Mouse (Mus musculus) MEL (cell line): Measurements from ENCODE around the gene Gorasp2. TPM values are rescaled to one million over a fixed set of nuclear protein-coding genes. Genes with fewer than 3 reads are reported as not detected.

Experiments
- DNase-seq: peaks from one replicate; pipeline ENCODE4 v3.0.0; 2011; ENCODE audit warnings: low read depth, low spot score
- H3K27ac ChIP-seq: 2 replicates; pipeline ENCODE4 v1.5.1; 2012; ENCODE audit warnings: low read depth, mild to moderate bottlenecking, control low read depth, low read length, moderate library complexity; ENCODE audit not compliant: control insufficient read depth
- H3K27me3 ChIP-seq, 2 experiments: fragments of 150-350 bp in 1 of 2; sonication (generic) in 1 of 2; 2 replicates each; pipeline ENCODE4 v1.6.1; 2012; ENCODE audit warnings: low read length in 2 of 2, mild to moderate bottlenecking in 2 of 2, improper control_type of control experiment in 1 of 2, moderate library complexity in 1 of 2; ENCODE audit not compliant: insufficient read depth in 2 of 2, control insufficient read depth in 1 of 2
- H3K36me3 ChIP-seq, 2 experiments: 2 replicates each; pipeline ENCODE4 v1.6.1; 2012 to 2014; ENCODE audit warnings: low read length in 2 of 2, improper control_type of control experiment in 1 of 2, inconsistent platforms in 1 of 2, mild to moderate bottlenecking in 1 of 2; ENCODE audit not compliant: insufficient read depth in 2 of 2, control insufficient read depth in 1 of 2
- H3K4me1 ChIP-seq, 2 experiments: fragments of 150-350 bp in 1 of 2; sonication (generic) in 1 of 2; 2 replicates each; pipeline ENCODE4 v1.6.1; 2012; ENCODE audit warnings: low read length in 2 of 2, improper control_type of control experiment in 1 of 2, mild to moderate bottlenecking in 1 of 2; ENCODE audit not compliant: insufficient read depth in 2 of 2, control insufficient read depth in 1 of 2
- H3K4me3 ChIP-seq, 2 experiments: fragments of 150-350 bp in 1 of 2; sonication (generic) in 1 of 2; 2 replicates each; pipeline ENCODE4 v1.5.1; 2012; ENCODE audit warnings: low read depth in 2 of 2, low read length in 2 of 2, mild to moderate bottlenecking in 2 of 2, moderate library complexity in 2 of 2, control low read depth in 1 of 2, improper control_type of control experiment in 1 of 2; ENCODE audit not compliant: control insufficient read depth in 1 of 2, insufficient read depth in 1 of 2
- H3K79me2 ChIP-seq: 2 replicates; pipeline ENCODE4 v1.6.1; 2012; ENCODE audit warnings: mild to moderate bottlenecking, low read length, moderate library complexity; ENCODE audit not compliant: control insufficient read depth, poor library complexity, insufficient read depth
- H3K9ac ChIP-seq: 2 replicates; pipeline ENCODE4 v1.6.1; 2012; ENCODE audit warnings: low read depth, mild to moderate bottlenecking, control low read depth, low read length, moderate library complexity; ENCODE audit not compliant: control insufficient read depth, poor library complexity, severe bottlenecking
- H3K9me3 ChIP-seq: fragments of 150-350 bp; sonication (generic); replicated peaks from 2 replicates; pipeline ENCODE4 v1.6.1; 2012; ENCODE audit warnings: mild to moderate bottlenecking, low read length, improper control_type of control experiment, moderate library complexity; ENCODE audit not compliant: insufficient read depth
- CHD2 ChIP-seq: IDR thresholded peaks from 2 replicates; pipeline ENCODE4 v1.6.1; 2011; ENCODE audit warnings: low read length, improper control_type of control experiment
- CTCF ChIP-seq, 3 experiments: IDR thresholded peaks in 2 of 3; conservative IDR thresholded peaks in 1 of 3; 2 replicates each; pipeline ENCODE4 v1.5.1; 2011 to 2012; ENCODE audit warnings: low read length in 3 of 3, low read depth in 2 of 3, mild to moderate bottlenecking in 2 of 3, improper control_type of control experiment in 1 of 3, inconsistent platforms in 1 of 3, mixed read lengths in 1 of 3, moderate library complexity in 1 of 3; ENCODE audit not compliant: control insufficient read depth in 1 of 3, insufficient read depth in 1 of 3, poor library complexity in 1 of 3, severe bottlenecking in 1 of 3
- EP300 ChIP-seq, 2 experiments: IDR thresholded peaks; 2 replicates each; pipeline ENCODE4 v1.6.1; 2011; ENCODE audit warnings: improper control_type of control experiment in 2 of 2, low read length in 2 of 2, low read depth in 1 of 2, mild to moderate bottlenecking in 1 of 2
- GATA1 ChIP-seq: IDR thresholded peaks from 2 replicates; pipeline ENCODE4 v1.6.1; 2011; ENCODE audit warnings: low read depth, low read length, improper control_type of control experiment
- JUND ChIP-seq: IDR thresholded peaks from 2 replicates; pipeline ENCODE4 v1.6.1; 2011; ENCODE audit warnings: low read depth, mild to moderate bottlenecking, improper control_type of control experiment, low read length
- KAT2A ChIP-seq: conservative IDR thresholded peaks from 2 replicates; pipeline ENCODE4 v1.6.1; 2012; ENCODE audit warnings: low read depth, low read length, improper control_type of control experiment, inconsistent platforms
- MAX ChIP-seq: IDR thresholded peaks from 2 replicates; pipeline ENCODE4 v1.6.1; 2011; ENCODE audit warnings: low read length, improper control_type of control experiment
- MAZ ChIP-seq: IDR thresholded peaks from 2 replicates; pipeline ENCODE4 v1.6.1; 2012; ENCODE audit warnings: low read depth, mild to moderate bottlenecking, inconsistent platforms, low read length, improper control_type of control experiment
- MYB ChIP-seq: IDR thresholded peaks from 2 replicates; pipeline ENCODE4 v1.6.1; 2011; ENCODE audit warnings: mild to moderate bottlenecking, low read depth, low read length, improper control_type of control experiment
- POLR2A ChIP-seq, 2 experiments: IDR thresholded peaks; 2 replicates each; pipeline ENCODE4 v1.6.1; 2011 to 2012; ENCODE audit warnings: low read length in 2 of 2, mild to moderate bottlenecking in 2 of 2, control low read depth in 1 of 2, improper control_type of control experiment in 1 of 2, low read depth in 1 of 2, moderate library complexity in 1 of 2; ENCODE audit not compliant: control insufficient read depth in 1 of 2, insufficient read depth in 1 of 2, poor library complexity in 1 of 2
- RAD21 ChIP-seq: IDR thresholded peaks from 2 replicates; pipeline ENCODE4 v1.6.1; 2011; ENCODE audit warnings: mild to moderate bottlenecking, low read depth, low read length, improper control_type of control experiment
- RCOR1 ChIP-seq: IDR thresholded peaks from 2 replicates; pipeline ENCODE4 v1.6.1; 2012; ENCODE audit warnings: low read depth, mild to moderate bottlenecking, inconsistent platforms, low read length, improper control_type of control experiment
- SMC3 ChIP-seq: IDR thresholded peaks from 2 replicates; pipeline ENCODE4 v1.6.1; 2011; ENCODE audit warnings: low read depth, low read length, improper control_type of control experiment
- TCF12 ChIP-seq: IDR thresholded peaks from 2 replicates; pipeline ENCODE4 v1.6.1; 2014; ENCODE audit warnings: low read depth, mild to moderate bottlenecking, inconsistent platforms, low read length, improper control_type of control experiment, moderate library complexity
- ZMIZ1 ChIP-seq: IDR thresholded peaks from 2 replicates; pipeline ENCODE4 v1.6.1; 2012; ENCODE audit warnings: low read depth, mild to moderate bottlenecking, inconsistent platforms, low read length, improper control_type of control experiment, moderate library complexity
- polyA plus RNA-seq, 2 experiments: library from polyadenylated mRNA; stranded (reverse) in 1 of 2; unstranded in 1 of 2; fragments of >175 nt in 1 of 2; fragments of >200 nt in 1 of 2; gene quantifications; 2 replicates each; pipeline versions ENCODE4 v1.2.1 to v1.2.4; 2012; ENCODE audit warnings: low replicate concordance in 2 of 2, low read depth in 1 of 2; ENCODE audit not compliant: insufficient read length in 2 of 2, insufficient read depth in 1 of 2, missing spikeins in 1 of 2
- total RNA-seq: library from RNA; depleted of rRNA; stranded (reverse); fragments of 300-350 nt; gene quantifications from 2 replicates; pipeline ENCODE4 v1.2.3, GENCODE M21; 2012

Gorasp2 gene
- total and polyA plus RNA-seq, 3 experiments: 81.8 to 132 (median 124) TPM

DNA sequence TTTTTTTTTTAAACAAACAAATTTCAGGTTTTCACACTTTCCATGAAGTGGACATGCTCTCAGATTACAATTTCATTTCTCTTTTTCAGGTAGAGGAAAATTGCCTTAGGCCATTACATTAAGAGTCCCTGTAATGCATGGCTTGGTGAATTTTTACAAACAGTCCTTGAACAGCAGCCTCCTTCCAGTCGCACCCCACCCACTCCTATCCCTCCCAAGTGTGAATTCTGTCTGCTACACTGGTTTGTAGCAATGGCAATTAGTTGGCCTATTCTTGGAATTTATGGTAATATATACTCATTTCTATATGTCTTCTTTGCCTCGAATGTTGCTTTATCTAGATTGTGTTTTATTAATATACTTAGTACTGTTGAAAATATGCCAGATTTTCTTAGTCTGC is 11.1 kb downstream of the Gorasp2 start:
- Histone ChIP-seq H3K9ac (no peak overlapping the region), H3K9me3 (no peaks in the 10 kb centered on the region), H3K4me3 (no peak overlapping the region), H3K27me3 (no peaks in the 10 kb centered on the region), H3K79me2 (peaks cover 44% of the 10 kb centered on the region), H3K36me3 (peaks cover 3 to 6% of the 10 kb centered on the region in 2 experiments), H3K27ac (no peak overlapping the region), H3K4me1 (no peaks in the 10 kb centered on the region)
- no peak for TF ChIP-seq RAD21
- no peak for TF ChIP-seq SMC3
- TF ChIP-seq ZMIZ1: no peak
- TF ChIP-seq KAT2A: no peak
- no peak for TF ChIP-seq EP300 (IDR thresholded peaks at IDR 0.05; ENCODE audit: low read depth in 1 of 2, low read length in 2 of 2)
- TF ChIP-seq MAX: no peak
- no peak for TF ChIP-seq CHD2
- no peak for DNase-seq

DNA sequence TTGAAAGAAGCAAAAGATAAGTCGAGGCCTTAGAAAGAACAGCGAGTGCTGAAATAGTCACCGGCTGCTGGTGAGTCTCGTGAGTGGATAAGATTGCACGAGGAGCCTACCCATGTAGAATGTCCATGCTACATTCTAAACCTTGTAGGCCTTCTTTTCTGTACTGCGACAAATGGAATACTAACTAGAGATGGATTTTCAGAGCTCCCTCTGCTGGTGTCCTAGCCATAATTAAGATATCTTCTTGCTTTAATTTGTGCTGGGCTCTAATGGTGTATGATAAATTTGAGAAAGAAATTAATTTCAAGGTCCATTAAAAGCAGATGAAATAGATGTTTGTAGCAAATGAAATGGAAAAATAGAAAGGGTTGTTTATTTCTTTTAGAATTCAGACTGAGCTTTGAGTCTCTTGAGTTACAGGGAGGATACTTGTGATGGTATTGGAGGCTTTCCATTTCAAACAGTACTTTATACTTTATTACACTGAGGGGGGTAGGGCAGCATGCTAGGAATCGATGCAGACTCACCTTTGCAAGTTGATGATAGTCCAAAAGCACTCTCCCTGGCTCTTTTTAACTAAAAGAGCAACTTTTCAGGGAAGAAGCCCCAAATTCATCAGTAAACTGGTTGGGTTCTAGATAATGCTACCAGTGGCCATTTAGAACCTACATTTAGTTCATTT is 12.2 kb downstream of the Gorasp2 start:
- TF ChIP-seq CHD2: no peak
- TF ChIP-seq TCF12: no peak
- TF ChIP-seq RCOR1: no peak
- TF ChIP-seq MAZ: no peak
- no peak for TF ChIP-seq MYB
- TF ChIP-seq CTCF (IDR thresholded peaks at IDR 0.05 in 2 of 3, conservative IDR thresholded peaks at IDR 0.05 in 1 of 3; ENCODE audit: control insufficient read depth in 1 of 3, insufficient read depth in 1 of 3, low read depth in 2 of 3, low read length in 3 of 3, poor library complexity in 1 of 3, severe bottlenecking in 1 of 3): peak in 2 of 3 experiments; percentile 25 to 51; a peak in 3 of 6 replicates
- TF ChIP-seq SMC3: peak; percentile 22
- TF ChIP-seq, all 39 proteins: peak for 2
- Histone ChIP-seq H3K79me2 (peaks cover 34% of the 10 kb centered on the region), H3K9me3 (no peaks in the 10 kb centered on the region), H3K36me3 (peaks cover 0 to 12% of the 10 kb centered on the region in 2 experiments; a peak in 2 of 4 replicates), H3K4me3 (no peak overlapping the region), H3K9ac (no peak overlapping the region), H3K27ac (no peak overlapping the region), H3K4me1 (no peaks in the 10 kb centered on the region), H3K27me3 (no peaks in the 10 kb centered on the region)
- peak; percentile 46 for DNase-seq

DNA sequence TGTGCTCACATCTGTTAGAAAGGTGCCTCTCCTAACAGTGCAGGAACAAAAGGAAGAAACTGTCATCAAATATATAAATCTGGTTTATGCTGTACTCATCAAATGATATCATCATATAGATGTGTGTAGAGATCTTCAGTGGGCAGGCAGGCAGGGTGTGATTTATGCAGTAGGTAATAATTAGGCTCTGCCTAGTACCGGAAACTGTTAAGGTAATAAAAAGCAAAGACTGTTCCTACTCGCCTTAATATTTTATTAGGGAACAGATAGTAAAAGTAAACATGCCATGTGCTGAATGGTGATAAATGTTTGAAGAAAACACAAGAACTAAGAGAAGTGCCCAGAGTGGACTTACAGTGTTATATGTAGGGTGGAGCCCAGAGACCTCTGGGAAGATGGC is 20.9 kb downstream of the Gorasp2 start:
- Histone ChIP-seq H3K79me2 (no peaks in the 10 kb centered on the region), H3K9ac (no peak overlapping the region), H3K27ac (no peak overlapping the region), H3K4me1 (no peaks in the 10 kb centered on the region), H3K4me3 (no peak overlapping the region), H3K9me3 (no peaks in the 10 kb centered on the region), H3K27me3 (no peaks in the 10 kb centered on the region), H3K36me3 (peaks cover 0 to 24% of the 10 kb centered on the region in 2 experiments; a peak in 2 of 4 replicates)
- no peak for DNase-seq
- TF ChIP-seq POLR2A (IDR thresholded peaks at IDR 0.05; ENCODE audit: control insufficient read depth in 1 of 2, insufficient read depth in 1 of 2, low read depth in 1 of 2, low read length in 2 of 2, poor library complexity in 1 of 2) (no peak), GATA1 (no peak), JUND (no peak), MYB (no peak)
